Mouse (Mus musculus) right cerebral cortex, postnatal 14 days (tissue): Measurements from ENCODE around the gene Prss32.
"Not testable (repeated sequence)": the region's sequence is repeated elsewhere in the genome, so short reads cannot be mapped to it uniquely, and the experiment has no call there.

Experiments used
- DNase-seq: peaks from one replicate; pipeline ENCODE4 v3.0.0; 2022

Prss32 gene

DNA sequence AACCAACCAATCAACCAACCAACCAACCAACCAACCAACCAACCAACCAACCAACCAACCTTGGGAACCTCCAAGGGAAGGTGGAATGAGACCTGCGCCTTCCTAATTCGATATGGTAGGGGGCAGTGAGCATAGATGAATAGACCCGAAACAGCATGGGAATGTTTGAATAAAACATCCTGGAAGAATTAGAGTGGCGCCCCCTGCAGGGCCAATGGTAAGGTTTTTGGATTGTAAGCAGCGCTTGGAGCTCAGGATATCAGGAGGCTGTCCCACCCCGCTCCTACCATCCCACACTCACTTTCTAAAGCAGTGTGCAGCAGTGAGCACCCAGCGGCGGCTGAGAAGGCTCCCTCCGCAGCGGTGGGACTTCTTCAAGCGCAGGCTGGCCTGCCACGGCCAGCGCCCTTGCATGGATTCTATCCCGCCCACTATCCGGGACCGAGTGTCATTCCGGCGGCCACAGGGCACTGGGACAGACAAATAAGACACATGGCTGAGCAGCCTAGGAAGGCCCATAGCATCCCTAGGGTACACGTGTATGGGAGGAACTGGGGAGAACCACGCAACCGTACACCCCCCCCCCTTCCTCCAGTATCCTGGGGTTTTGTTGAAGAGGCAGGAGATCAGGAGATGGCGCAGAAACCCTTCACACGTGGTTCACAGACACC, 379 bp upstream of the Prss32 start:
- DNase-seq: no peak

GRCm38 (mm10) chr17:23850028-23850427, 6.4 kb downstream of the Prss32 start:
- DNase-seq: no peak

DNA sequence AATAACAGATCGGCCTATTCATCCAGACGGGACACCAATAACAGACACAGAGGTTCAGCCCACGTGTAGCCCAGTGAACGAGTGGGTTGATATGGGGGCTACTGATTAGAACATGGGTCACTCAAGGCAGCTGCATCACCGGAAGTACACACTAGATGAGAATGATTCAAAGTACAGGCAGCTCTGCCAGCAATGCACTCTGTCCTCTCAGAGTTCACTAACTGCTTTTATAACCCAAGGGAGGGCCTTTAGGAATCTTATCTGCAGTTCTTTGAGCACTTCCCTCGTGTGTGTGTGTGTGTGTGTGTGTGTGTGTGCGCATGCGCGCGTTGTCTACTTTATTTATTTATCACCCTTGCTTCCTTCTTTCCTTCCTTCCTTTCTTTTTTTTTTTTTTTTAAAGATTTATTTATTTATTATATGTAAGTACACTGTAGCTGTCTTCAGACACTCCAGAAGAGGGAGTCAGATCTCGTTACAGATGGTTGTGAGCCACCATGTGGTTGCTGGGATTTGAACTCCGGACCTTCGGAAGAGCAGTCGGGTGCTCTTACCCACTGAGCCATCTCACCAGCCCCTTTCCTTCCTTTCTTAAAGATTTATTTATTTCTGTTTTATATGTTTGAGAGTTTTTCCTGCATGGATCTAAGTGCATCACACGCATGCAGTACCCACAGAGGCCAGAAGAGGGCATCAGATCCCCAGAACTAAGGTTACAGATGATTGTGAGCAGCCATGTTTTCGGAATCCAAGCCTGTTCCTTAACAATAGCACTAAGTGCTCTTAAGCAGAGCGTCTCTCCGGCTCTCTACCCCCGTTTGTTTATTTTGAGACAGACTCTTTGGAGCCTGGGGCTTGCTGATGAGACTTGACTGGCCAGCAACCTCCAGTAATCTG, 7.4 kb downstream of the Prss32 start:
- peak; percentile 73 for DNase-seq

- peak; percentile 51 for DNase-seq
Measured at GRCm38 (mm10) chr17:23853292-23853691, 9.6 kb downstream of the Prss32 start.

DNA sequence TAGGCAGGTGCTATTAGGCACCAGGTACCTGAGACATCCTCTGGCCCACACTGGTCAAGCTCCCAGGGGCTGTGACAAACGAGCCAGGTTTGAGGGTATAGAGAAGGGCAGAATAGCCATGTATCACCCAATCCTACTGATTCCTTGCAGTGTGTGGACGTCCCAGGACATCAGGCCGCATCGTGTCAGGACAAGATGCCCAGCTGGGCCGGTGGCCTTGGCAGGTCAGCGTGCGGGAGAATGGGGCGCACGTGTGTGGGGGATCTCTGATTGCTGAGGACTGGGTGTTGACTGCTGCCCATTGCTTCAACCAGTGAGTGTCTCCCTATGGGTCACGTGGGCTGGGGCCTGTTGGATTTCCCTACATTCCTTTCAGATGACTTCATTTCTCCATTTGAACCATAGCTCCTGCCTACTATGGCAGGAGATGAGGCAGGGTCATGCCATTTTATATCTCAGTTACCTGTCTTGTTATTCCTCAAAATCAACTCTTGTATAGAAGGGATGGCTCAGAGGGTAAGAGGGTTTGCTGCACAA, 10.6 kb downstream of the Prss32 start:
- no peak for DNase-seq

- no peak for DNase-seq
Measured at GRCm38 (mm10) chr17:23857193-23857592, 13.5 kb downstream of the Prss32 start.

GRCm38 (mm10) chr17:23857913-23858312, 14.3 kb downstream of the Prss32 start:
- DNase-seq: no peak

GRCm38 (mm10) chr17:23862926-23863325, 19.3 kb downstream of the Prss32 start:
- no peak for DNase-seq

DNA sequence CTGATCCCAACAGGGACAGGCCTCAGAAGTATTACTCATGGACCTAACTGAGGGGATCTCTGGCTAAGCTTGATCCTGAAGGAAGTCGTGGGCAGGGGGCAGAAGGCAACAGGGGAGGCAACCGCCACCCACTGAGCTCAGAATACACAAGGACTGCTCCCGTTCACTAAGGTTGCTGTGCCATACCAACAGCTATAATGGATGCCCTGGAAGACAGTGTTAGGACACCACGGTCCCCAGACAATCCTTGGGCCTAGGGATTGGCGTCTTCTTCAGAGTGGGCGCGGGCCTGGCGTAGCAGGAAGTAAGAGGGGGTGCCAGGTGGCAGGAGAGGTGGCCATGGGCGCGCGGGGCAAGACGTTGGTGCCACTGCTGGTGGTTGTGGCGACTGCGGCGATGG, 24.1 kb downstream of the Prss32 start, which contains the start of gene Prss21:
TSS of gene Prss21 (plus strand) at position 301 of the 400 bp plus-strand sequence.
- DNase-seq: no peak

DNA sequence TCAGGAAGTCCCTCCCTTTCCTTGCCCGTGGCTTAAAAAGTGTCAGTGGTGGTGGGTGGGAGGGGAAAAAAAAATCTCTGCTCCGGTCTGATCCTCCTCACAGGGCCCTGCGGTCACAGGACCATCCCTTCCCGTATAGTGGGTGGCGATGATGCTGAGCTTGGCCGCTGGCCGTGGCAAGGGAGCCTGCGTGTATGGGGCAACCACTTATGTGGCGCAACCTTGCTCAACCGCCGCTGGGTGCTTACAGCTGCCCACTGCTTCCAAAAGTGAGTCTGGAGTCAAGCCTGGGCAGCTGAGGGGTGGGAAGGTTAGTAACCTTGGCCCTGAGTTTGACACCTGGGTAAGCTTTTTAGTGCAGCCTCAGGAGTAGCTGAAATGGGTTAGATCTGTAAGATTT, 24.9 kb downstream of the Prss32 start:
- no peak for DNase-seq

DNA sequence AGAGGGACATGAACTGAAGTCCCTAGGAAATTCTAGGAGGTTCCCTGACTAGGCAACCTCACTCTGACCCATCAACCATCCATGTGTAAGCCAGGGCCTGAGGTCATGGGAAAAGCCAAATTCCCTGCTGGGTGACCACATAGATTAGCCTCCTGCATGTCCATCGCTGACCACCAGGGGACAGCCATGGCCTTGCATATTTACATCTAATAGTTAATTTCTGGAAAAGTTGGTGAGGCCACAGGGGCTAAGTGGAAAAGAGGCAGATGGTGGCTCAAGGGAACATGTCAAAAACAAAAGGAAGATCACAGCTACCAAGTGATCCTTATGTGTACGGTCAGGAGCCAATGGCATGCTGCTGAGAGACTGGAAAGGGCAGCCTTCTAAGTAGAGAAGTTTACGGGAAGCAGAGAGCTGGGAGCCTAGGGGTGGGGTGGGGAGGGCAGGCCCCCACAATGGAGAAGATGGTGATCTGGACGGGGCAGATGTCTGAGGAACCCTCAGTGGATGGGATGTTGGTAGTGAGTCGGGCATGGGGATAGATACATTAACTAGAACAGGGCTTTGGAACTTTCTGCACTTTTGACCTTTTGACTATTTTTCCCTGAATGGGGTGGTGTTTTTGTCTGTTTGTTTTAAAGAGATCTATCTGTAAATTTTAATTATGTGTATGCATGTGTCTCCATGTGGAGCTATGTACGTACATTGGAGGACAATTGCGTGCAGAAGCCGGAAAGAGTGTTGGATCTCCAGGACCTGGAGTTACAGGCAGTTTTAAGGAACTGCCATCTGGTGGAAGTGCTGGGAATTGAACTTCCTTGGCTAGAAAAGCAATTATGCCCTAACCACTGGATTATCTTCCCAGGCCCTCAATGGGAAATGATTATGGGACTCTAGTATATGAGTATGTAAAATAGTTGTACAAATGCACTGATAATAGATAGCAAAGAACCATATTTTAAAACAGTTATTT, 30.5 kb downstream of the Prss32 start:
- peak; percentile 18 for DNase-seq

- DNase-seq: no peak
Measured at GRCm38 (mm10) chr17:23876741-23877140, 33.1 kb downstream of the Prss32 start.

DNA sequence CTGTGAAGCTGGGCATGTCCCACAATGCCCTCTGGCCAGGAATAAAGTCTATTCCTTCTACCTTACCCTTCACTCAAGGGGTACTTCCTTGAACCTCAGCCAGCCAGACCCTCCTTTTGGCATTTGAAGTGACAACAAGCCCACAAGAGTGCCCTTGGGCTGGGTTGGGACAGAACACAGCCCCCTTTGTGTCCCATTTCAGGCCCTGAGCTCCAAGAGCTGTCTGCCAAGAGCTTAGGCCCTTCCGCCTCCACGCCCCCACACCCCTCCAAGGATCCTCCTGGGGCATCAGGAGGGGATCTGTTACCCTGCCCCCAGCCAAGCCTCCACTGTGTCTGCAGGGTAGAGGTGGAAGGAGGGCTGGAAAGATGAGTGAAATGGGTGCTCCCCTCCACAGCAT, 33.5 kb downstream of the Prss32 start:
- DNase-seq: no peak

DNA sequence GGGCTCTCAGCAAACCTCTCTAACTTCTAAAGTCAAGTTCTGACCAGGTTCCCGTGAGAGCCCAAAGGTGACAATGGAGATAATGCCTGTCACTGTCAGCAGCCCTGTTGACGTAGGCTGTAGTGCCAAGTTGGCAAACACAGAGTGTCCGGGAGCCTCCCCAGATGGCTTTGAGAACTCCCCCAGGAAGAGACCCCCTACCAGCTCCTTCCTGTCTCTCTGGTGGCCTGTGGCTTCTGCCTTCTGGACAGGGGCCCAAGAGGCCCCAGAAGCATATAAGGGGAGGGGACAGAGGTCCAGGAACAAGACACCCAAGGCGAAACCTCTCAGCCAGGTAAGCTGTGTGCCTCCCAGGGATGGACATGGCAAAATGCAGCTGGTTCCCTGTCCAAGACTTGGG, 36.9 kb downstream of the Prss32 start, which contains the start of the genes Dcpp1 and Dcpp2:
TSS of gene Dcpp1 (plus strand) at position 301 of the 400 bp plus-strand sequence.
TSS of gene Dcpp2 (plus strand) at position 305 of the 400 bp plus-strand sequence.
- DNase-seq: not testable (repeated sequence)
